Mouse (Mus musculus): Measurements from ENCODE around the gene Tmem120a.

The Tmem120a gene

DNA sequence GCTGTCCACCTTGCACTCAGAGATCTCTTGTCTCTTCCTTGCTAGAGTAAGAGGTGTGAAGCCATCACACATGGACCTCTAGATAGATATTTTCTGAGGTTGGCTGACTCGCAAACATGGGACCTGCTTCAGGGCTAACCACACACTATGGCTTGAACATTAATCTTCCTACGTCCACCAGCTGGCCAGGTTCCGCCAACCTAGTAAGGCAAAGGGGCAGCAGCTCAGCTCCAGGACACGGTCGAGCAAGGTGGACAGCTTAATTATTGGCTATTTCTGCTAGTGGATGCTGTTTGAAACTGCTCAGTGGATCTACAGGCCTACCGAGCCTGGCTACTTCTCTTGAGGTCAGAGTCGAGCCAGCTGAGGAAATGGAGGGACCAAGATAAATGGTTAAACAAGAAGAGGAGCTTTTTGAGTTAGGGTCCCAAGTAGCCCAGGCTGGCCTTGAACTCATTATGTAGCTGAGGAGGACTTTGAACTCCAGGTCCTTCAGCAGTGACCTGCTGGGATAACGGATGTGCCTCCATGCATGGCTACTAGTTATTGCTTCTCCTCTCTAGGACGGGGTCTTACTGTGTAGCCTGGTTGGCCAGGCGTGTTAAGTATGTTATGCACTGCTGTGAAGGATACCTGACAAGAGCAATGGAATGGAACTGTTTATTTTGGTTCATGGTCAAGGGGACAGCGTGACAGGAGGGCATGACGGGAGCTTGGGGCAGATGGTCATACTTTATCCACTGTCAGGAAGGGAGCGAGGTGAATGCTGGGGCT lies 32.5 kb downstream of the Tmem120a start:
- in situ Hi-C loops (cut with MboI, MseI), result no loop called here

DNA sequence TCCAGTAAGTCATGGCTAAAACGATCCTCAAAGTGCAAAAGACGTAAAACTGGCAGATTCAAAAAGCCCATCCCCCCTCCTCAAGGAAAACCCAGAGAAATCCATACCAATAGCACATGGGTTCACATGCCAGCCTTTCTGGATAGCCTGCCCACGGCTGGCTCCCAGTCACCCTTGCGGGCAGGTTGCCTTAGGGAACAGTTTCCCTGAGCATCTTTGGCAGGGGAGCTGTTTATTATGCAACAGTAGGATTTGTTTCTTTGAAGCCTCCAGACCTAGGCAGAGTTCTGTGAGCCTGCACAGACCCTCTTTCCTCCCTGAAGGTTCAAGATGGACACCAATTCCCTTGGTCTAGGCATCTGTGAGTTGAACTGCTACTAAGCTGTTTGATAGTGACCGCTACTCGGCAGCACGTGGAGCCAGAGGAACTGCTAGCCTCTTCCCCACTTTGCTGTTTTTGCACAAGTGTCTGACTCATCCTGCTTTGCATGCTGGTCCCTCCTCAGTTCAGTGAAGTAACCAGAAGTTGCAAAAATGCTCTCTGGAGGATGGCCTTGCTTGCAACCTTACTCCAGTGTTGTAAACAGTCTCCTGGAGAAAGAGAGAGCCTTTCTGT lies 33.5 kb downstream of the Tmem120a start:
- in situ Hi-C loops (cut with MboI, MseI), result no loop called here

DNA sequence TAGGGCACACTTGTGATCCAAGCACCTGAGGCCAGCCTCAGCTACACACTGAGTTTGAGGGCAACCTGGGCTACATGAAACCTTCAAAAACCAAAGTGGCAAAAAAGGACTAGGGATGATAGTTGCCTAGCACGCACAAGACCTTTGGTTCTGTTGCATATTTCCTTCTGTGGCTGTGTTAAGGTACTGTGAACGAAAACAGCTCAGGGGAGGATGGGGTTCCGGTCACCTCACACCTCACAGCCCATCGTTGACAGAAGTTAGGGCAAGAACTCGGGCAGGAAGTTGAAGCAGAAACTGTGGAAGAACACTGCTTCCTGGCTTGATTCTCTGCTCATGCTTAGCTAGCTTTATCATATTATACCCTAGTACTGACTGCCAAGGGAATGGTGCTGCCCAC lies 34.5 kb downstream of the Tmem120a start:
- in situ Hi-C loops (cut with MboI, MseI), result no loop called here

DNA sequence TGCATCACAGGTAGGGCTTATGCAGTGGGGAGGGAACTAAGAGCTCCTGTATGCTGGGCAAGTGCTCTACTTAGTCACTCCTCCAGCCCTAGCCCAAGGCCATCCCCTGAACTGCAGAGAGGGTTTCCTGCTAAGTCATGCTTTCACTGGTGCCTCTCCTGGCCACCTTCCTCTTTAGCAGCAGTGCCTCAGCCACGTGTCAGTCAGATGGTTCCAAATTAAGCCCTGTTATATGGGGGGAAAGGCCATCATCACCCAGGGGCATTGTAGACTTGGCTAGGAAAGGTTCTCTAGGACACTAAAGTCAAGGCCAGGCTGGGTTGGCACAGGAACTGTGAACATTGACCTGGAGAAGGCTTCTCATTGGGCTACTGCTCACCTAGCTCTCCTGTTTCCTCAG lies 36.4 kb downstream of the Tmem120a start:
- in situ Hi-C loops (cut with MboI, MseI), result no loop called here

DNA sequence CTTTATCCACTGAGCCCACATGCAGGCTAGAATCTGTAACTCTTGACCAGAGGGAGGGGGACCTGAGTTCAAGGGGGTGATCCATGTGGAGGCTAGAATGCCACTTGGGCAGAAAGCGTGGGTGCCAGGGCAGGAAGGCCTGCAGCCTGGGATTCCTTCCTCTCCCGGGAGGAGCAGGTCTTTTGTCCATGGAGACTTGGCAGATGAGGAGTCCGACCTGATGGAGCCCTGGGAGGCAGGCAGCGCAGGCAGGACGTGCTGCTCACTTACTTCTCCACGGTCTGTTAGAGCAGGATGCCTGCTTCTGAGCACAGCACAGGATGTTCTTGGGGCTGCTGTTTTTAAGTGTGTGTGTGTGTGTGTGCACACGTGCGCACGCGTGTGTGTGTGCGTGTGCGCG lies 37.2 kb downstream of the Tmem120a start:
- in situ Hi-C loops (cut with MboI, MseI), result no loop called here

- in situ Hi-C loops (cut with MboI, MseI), result no loop called here
These were observed 38.9 kb downstream of the Tmem120a start for GRCm38 (mm10) chr5:135705383-135705782.

DNA sequence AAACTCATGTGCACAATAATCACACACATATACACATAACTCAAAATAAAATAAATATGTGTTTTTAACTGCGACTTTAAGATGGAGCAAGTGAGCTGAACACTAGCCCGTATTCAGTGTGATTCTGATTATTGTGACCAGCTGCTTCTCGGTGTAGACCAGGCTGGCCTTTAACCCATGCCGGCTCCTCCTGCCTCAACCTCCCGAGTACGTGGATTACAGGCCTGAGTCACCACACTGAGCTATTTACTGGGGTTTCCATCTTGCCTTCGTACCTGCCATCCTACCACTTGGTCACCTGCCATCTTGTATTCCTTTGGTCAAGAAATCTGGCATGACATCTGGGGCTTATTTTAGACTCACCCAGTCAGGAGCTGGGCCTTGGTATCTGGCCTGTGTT lies 40.8 kb downstream of the Tmem120a start:
- in situ Hi-C loops (cut with MboI, MseI), result no loop called here

- in situ Hi-C loops (cut with MboI, MseI), result no loop called here
These were observed 41.5 kb downstream of the Tmem120a start for GRCm38 (mm10) chr5:135702682-135703192.

GRCm38 (mm10) chr5:135702190-135702589 lies 42.1 kb downstream of the Tmem120a start:
- in situ Hi-C loops (cut with MboI, MseI), result no loop called here

- in situ Hi-C loops (cut with MboI, MseI), result no loop called here
These were observed 42.6 kb downstream of the Tmem120a start for GRCm38 (mm10) chr5:135701601-135702000.

- in situ Hi-C loops (cut with MboI, MseI), result no loop called here
These were observed 46.5 kb downstream of the Tmem120a start for GRCm38 (mm10) chr5:135697711-135698111.

DNA sequence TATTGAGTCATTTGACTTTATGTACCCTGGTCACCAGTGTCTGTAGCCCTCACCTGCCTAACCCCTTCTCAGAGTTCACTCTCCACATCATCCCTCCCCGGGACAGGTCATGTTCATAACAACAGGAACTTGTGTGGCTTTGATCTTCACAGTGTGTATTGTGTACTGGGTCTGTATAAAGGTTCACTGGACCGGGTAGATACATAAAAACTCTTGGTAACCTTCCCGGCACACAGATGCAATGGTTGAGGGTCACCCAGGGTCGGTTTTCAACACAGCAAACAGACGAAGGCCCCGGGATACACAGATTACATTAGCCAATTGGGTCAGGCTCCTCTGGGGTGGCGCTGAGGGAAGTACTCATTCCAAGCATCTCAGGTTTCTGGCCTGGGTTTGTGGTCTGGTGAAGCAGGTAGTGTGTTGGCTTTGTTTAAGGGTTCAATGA lies 48.9 kb downstream of the Tmem120a start:
- in situ Hi-C loops (cut with MboI, MseI), result no loop called here

GRCm38 (mm10) chr5:135693281-135693853 lies 50.9 kb downstream of the Tmem120a start:
- in situ Hi-C loops (cut with MboI, MseI), result no loop called here

DNA sequence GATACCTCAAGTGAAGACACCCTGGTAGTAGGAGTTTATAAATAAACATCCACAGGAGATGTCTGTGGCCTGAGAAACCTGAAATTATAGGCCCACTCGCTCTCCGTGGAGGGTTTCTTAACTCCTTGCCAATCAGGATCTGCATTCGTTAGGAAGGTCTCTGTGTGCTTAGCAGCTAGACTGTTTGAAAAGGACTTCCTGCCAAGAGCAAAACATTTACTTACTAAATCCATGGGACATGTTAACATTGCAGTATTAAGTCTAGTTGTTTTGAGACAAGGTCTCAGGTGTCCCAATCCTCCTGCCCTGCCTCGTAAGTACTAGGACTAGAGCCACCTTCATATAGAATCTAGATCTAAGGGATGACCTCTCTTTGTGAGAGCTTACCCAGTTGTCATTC lies 53.0 kb downstream of the Tmem120a start:
- in situ Hi-C loops (cut with MboI, MseI), result no loop called here

DNA sequence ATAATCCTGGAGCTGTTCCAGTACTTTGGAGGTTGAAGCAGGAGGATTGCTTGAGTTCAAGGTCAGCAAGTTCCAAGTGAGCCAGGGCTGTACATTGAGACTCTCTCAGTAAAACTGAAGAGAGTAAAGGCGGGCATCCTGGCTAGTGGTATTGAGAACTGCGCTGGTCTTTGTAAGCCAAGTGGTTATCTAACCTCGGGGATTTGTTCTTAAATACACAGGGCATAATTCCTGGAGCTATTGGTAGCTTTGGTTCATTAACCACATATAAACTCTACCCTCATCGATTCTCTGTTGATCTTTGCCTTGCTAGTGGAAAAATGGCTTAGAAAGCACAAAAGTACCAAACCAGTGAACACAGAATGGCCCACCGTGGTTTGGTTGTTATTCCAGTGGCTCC lies 53.8 kb downstream of the Tmem120a start:
- in situ Hi-C loops (cut with MboI, MseI), result no loop called here

Measured in T-helper 2 cell (primary cell).